Mouse (Mus musculus): ENCODE measurements around the gene Immp2l. TPM values are rescaled to one million over a fixed set of nuclear protein-coding genes. Genes with fewer than 3 reads are reported as not detected.
A peak's percentile ranks its signal among the peaks of the same experiment; 100 is the strongest.

Gene Immp2l
- 5.7 and 6.9 TPM in 2 replicates for polyA plus RNA-seq (2015; fragmentation: Nextera tagmentation; extraction: Ambion mirVana)

DNA sequence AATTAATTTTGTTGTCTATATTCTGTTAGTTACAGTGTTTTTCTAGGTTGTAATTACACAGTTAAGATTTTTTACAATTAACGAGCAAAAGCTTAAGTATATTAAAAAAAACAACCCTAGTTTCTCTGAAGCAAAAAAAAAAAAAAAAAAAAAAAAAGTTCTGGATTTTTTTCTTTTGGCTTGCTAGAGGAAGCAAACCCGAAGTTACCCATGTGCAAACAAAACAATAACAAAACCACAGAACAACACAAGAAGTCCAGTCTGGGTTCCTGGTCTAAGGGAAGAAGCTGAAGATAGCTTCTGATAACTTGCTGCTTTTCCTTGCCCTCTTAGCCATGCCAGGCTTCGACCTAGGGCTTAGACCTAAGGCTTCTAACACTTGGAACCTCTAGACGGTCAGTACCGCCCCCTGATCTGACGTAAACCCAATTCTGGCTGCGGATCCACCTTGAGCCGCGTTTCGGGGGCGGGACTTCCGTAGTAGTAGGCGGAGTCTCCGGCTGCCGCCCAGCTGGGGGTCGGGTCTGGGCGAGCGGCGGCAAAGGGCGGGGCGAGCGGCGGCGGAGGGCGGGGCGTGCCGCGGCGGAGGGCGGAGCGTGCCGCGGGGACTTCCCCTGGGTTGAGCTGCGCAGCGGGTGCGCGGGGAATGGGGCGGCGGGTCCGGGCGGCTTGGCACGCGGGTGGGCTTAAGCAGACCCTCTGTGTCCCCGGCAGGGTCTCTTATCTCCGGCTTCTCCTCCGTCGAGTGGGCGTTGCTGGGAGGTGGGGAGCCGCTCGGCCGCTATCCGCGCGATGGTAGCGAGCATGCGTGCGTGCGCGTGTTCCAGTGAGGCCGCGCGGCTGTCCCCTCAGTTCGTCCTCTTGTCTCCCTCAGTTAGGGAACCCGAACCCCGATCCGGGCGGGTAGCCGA, at the start of gene Immp2l:
Gene Immp2l, plus strand, starts transcription at position 580 of the 911 bp plus-strand sequence.
- Histone ChIP-seq H3K9me3 (ENCODE audit: control insufficient read depth, low read length) (no peaks in the 10 kb centered on the region), H3K4me1 (replicated peaks; ENCODE audit: control insufficient read depth, insufficient read depth, low read length) (peaks cover 5% of the 10 kb centered on the region), H3K36me3 (ENCODE audit: control insufficient read depth, insufficient read depth) (no peaks in the 10 kb centered on the region), H3K4me2 (ENCODE audit: low read length) (peak within 1 kb of the TSS; percentile 71), H3K9ac (replicated peaks; ENCODE audit: low read depth, low read length) (peak within 1 kb of the TSS; percentile 83), H3K27ac (ENCODE audit: low read length) (peak within 1 kb of the TSS; percentile 53), H3K27me3 (replicated peaks; ENCODE audit: control insufficient read depth, insufficient read depth, low read length) (no peaks in the 10 kb centered on the region), H3K4me3 (replicated peaks; ENCODE audit: low read length) (peak within 1 kb of the TSS; percentile 84)
- ATAC-seq: peak; percentile 95
- WGBS: 3% methylated on average over 60 of the region's 68 CpGs

- Histone ChIP-seq H3K4me1 (replicated peaks; ENCODE audit: control insufficient read depth, insufficient read depth, low read length) (no peaks in the 10 kb centered on the region), H3K36me3 (ENCODE audit: control insufficient read depth, insufficient read depth) (no peaks in the 10 kb centered on the region), H3K9ac (replicated peaks; ENCODE audit: low read depth, low read length) (no peak overlapping the region), H3K27me3 (replicated peaks; ENCODE audit: control insufficient read depth, insufficient read depth, low read length) (no peaks in the 10 kb centered on the region), H3K27ac (ENCODE audit: low read length) (no peak overlapping the region), H3K9me3 (ENCODE audit: control insufficient read depth, low read length) (no peaks in the 10 kb centered on the region), H3K4me3 (replicated peaks; ENCODE audit: low read length) (no peak overlapping the region), H3K4me2 (ENCODE audit: low read length) (no peak overlapping the region)
- ATAC-seq: no peak
- WGBS: 87% methylated on average over 2 of the region's 2 CpGs
These were observed 45.0 kb upstream of the Immp2l start for GRCm38 (mm10) chr12:40978719-40979500.

DNA sequence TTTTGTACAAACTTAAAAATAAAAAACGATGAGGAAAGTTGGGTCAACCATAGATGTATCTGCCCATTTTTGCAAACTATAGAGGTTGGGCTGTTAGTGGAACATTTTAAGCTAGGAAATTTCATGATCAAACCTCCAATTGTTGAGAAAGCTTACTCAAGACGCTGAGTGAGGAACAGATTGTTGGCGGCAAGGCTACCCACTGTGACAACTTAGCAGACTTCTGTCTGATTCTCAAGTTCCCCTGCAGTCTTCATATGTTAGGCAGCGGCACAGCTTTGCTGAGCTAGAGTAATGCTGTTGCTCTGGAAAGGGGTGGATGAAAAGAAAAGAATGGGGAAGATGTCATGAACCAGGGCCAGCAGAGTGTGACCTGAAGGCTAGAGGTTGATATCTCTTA, 44.2 kb upstream of the Immp2l start:
- ATAC-seq: no peak
- Histone ChIP-seq H3K9ac (replicated peaks; ENCODE audit: low read depth, low read length) (no peak overlapping the region), H3K9me3 (ENCODE audit: control insufficient read depth, low read length) (no peaks in the 10 kb centered on the region), H3K27me3 (replicated peaks; ENCODE audit: control insufficient read depth, insufficient read depth, low read length) (no peaks in the 10 kb centered on the region), H3K4me2 (ENCODE audit: low read length) (no peak overlapping the region), H3K4me1 (replicated peaks; ENCODE audit: control insufficient read depth, insufficient read depth, low read length) (no peaks in the 10 kb centered on the region), H3K4me3 (replicated peaks; ENCODE audit: low read length) (no peak overlapping the region), H3K36me3 (ENCODE audit: control insufficient read depth, insufficient read depth) (no peaks in the 10 kb centered on the region), H3K27ac (ENCODE audit: low read length) (no peak overlapping the region)
- 84% methylated on average over 4 of the region's 4 CpGs for WGBS

DNA sequence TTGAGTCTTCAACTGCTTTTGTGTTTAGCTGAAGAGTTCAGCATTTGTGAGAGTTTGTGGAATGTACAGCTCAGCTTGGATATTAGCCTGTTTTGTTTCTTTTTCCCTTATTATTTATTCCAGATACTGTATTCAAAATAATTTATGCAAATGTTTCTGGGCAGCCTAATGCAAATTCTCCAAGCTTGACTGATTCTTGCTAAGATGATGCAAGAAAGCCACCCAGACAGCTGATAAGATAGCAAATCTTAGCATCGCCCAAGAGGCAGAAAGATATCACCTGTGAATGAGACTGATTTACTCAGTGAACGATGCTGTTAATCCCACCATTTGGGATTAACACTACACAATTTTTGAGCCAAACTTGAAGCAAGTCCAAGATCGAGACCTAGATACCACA, 43.7 kb upstream of the Immp2l start:
- WGBS: 80% methylated on average over 3 of the region's 3 CpGs
- Histone ChIP-seq H3K36me3 (ENCODE audit: control insufficient read depth, insufficient read depth) (no peaks in the 10 kb centered on the region), H3K4me3 (replicated peaks; ENCODE audit: low read length) (no peak overlapping the region), H3K27ac (ENCODE audit: low read length) (no peak overlapping the region), H3K9ac (replicated peaks; ENCODE audit: low read depth, low read length) (no peak overlapping the region), H3K9me3 (ENCODE audit: control insufficient read depth, low read length) (no peaks in the 10 kb centered on the region), H3K4me1 (replicated peaks; ENCODE audit: control insufficient read depth, insufficient read depth, low read length) (no peaks in the 10 kb centered on the region), H3K4me2 (ENCODE audit: low read length) (no peak overlapping the region), H3K27me3 (replicated peaks; ENCODE audit: control insufficient read depth, insufficient read depth, low read length) (no peaks in the 10 kb centered on the region)
- no peak for ATAC-seq

- Histone ChIP-seq H3K4me3 (replicated peaks; ENCODE audit: low read length) (no peak overlapping the region), H3K36me3 (ENCODE audit: control insufficient read depth, insufficient read depth) (no peaks in the 10 kb centered on the region), H3K9ac (replicated peaks; ENCODE audit: low read depth, low read length) (no peak overlapping the region), H3K27ac (ENCODE audit: low read length) (no peak overlapping the region), H3K27me3 (replicated peaks; ENCODE audit: control insufficient read depth, insufficient read depth, low read length) (no peaks in the 10 kb centered on the region), H3K4me2 (ENCODE audit: low read length) (no peak overlapping the region), H3K9me3 (ENCODE audit: control insufficient read depth, low read length) (no peaks in the 10 kb centered on the region), H3K4me1 (replicated peaks; ENCODE audit: control insufficient read depth, insufficient read depth, low read length) (no peaks in the 10 kb centered on the region)
- 84% methylated on average over 1 of the region's 1 CpGs for WGBS
- no peak for ATAC-seq
These were observed 40.9 kb upstream of the Immp2l start for GRCm38 (mm10) chr12:40983021-40983420.

DNA sequence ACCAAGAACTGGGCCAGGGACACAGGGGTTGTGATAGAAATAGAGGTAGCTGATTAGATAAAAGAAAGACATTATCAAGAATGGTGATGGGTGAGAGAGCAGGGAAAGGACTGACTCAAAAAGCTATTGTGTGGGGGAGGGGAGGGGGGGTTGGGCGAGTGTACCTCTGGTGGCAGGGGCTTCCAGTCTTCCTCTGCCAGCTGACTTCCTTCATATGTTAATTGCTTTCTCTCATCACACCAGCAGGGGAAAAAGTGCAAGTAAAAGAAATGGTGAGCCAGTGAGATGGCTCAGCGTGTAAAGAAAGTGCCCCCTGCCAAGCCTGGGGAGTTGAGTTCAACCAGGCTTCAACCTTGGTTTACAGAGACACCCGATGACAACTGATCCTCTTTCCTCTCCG, 39.2 kb upstream of the Immp2l start:
- WGBS: 18% methylated on average over 4 of the region's 4 CpGs
- Histone ChIP-seq H3K27ac (ENCODE audit: low read length) (no peak overlapping the region), H3K4me1 (replicated peaks; ENCODE audit: control insufficient read depth, insufficient read depth, low read length) (no peaks in the 10 kb centered on the region), H3K27me3 (replicated peaks; ENCODE audit: control insufficient read depth, insufficient read depth, low read length) (0 out of 2 replicates have a peak, but pooled peaks cover 2% of the 10 kb centered on the region), H3K4me2 (ENCODE audit: low read length) (no peak overlapping the region), H3K9ac (replicated peaks; ENCODE audit: low read depth, low read length) (no peak overlapping the region), H3K4me3 (replicated peaks; ENCODE audit: low read length) (no peak overlapping the region), H3K9me3 (ENCODE audit: control insufficient read depth, low read length) (no peaks in the 10 kb centered on the region), H3K36me3 (ENCODE audit: control insufficient read depth, insufficient read depth) (no peaks in the 10 kb centered on the region)
- ATAC-seq: no peak

- no peak overlapping the region for H3K4me2 ChIP-seq (ENCODE audit: low read length)
- H3K27ac ChIP-seq (ENCODE audit: low read length): no peak overlapping the region
- H3K9ac ChIP-seq (replicated peaks; ENCODE audit: low read depth, low read length): no peak overlapping the region
- 29% methylated on average over 4 of the region's 4 CpGs for WGBS
- ATAC-seq: no peak
- H3K36me3 ChIP-seq (ENCODE audit: control insufficient read depth, insufficient read depth): no peaks in the 10 kb centered on the region
- no peaks in the 10 kb centered on the region for H3K4me1 ChIP-seq (replicated peaks; ENCODE audit: control insufficient read depth, insufficient read depth, low read length)
- H3K9me3 ChIP-seq (ENCODE audit: control insufficient read depth, low read length): no peaks in the 10 kb centered on the region
- no peak overlapping the region for H3K4me3 ChIP-seq (replicated peaks; ENCODE audit: low read length)
- 0 out of 2 replicates have a peak, but pooled peaks cover 2% of the 10 kb centered on the region for H3K27me3 ChIP-seq (replicated peaks; ENCODE audit: control insufficient read depth, insufficient read depth, low read length)
These were observed 38.1 kb upstream of the Immp2l start for GRCm38 (mm10) chr12:40985791-40986190.

DNA sequence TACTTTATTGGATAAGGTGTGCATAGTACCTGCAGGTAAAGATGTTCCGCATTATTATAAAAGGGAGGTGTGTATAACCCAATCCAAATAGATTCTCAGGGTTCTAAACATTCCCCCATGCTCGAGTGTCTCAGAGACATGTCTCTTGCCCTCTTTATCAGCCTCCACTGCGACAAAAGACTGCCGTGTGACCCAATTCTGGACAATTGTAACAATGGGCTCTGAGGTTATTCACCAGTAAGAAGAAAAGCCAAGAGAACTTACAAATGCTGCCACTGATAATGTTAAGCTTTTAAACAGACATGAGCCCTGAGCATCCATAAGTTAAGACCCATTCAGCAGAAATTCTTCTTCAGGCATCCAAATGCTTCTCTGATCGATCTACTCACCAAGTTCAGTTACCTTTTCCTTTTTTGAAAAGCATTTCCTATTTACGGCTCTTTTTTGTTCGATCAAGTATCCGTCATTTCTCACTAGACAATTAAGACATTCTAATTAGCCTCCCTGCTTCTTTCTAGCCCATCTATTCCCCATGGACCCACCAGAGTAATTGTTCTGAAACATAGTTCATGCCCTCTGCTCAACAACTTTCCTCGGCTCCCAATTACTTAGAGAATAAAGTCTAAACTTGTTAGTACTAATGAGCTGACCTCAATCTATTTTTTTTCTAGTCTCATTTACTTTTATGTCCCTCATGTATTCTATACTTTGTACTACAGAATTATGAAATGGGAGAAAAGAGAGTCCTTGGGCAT, 35.4 kb upstream of the Immp2l start:
- no peaks in the 10 kb centered on the region for H3K36me3 ChIP-seq (ENCODE audit: control insufficient read depth, insufficient read depth)
- H3K27me3 ChIP-seq (replicated peaks; ENCODE audit: control insufficient read depth, insufficient read depth, low read length): 0 out of 2 replicates have a peak, but pooled peaks cover 2% of the 10 kb centered on the region
- H3K4me1 ChIP-seq (replicated peaks; ENCODE audit: control insufficient read depth, insufficient read depth, low read length): no peaks in the 10 kb centered on the region
- no peaks in the 10 kb centered on the region for H3K9me3 ChIP-seq (ENCODE audit: control insufficient read depth, low read length)
- ATAC-seq: no peak
- H3K4me3 ChIP-seq (replicated peaks; ENCODE audit: low read length): no peak overlapping the region
- WGBS: 32% methylated on average over 9 of the region's 9 CpGs
- no peak overlapping the region for H3K4me2 ChIP-seq (ENCODE audit: low read length)
- no peak overlapping the region for H3K27ac ChIP-seq (ENCODE audit: low read length)
- no peak overlapping the region for H3K9ac ChIP-seq (replicated peaks; ENCODE audit: low read depth, low read length)

DNA sequence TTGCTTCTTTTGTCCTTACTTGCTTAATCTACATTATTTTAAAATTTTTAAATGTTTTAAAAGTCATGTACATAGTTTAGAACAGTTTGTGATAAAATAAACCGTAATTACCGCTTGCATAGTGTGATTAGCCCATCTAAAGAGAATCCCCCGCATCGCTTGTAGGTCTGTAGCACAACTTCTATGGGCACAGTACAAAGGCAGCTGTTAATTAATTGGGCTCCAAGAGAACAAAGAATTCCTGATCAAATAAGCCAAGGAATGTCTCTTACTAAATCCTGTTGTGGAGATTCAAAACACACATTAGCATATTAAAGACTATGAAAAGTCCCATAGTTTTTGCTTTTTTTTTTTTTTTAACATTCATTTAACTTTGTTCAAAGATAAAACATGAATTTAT, 32.2 kb upstream of the Immp2l start:
- WGBS: 6% methylated on average over 4 of the region's 4 CpGs
- peak; percentile 63; the same call in 1 of the 2 replicates for ATAC-seq

More for the DNA sequence above, 32.2 kb upstream of the Immp2l start:
- Histone ChIP-seq H3K4me1 (replicated peaks; ENCODE audit: control insufficient read depth, insufficient read depth, low read length) (no peaks in the 10 kb centered on the region), H3K4me2 (ENCODE audit: low read length) (no peak overlapping the region), H3K9me3 (ENCODE audit: control insufficient read depth, low read length) (no peaks in the 10 kb centered on the region), H3K9ac (replicated peaks; ENCODE audit: low read depth, low read length) (no peak overlapping the region), H3K27me3 (replicated peaks; ENCODE audit: control insufficient read depth, insufficient read depth, low read length) (0 out of 2 replicates have a peak, but pooled peaks cover 2% of the 10 kb centered on the region), H3K36me3 (ENCODE audit: control insufficient read depth, insufficient read depth) (no peaks in the 10 kb centered on the region), H3K27ac (ENCODE audit: low read length) (no peak overlapping the region), H3K4me3 (replicated peaks; ENCODE audit: low read length) (no peak overlapping the region)
